20 mouse cellular contexts compared by ENCODE assay signal in the genomic region with DNA sequence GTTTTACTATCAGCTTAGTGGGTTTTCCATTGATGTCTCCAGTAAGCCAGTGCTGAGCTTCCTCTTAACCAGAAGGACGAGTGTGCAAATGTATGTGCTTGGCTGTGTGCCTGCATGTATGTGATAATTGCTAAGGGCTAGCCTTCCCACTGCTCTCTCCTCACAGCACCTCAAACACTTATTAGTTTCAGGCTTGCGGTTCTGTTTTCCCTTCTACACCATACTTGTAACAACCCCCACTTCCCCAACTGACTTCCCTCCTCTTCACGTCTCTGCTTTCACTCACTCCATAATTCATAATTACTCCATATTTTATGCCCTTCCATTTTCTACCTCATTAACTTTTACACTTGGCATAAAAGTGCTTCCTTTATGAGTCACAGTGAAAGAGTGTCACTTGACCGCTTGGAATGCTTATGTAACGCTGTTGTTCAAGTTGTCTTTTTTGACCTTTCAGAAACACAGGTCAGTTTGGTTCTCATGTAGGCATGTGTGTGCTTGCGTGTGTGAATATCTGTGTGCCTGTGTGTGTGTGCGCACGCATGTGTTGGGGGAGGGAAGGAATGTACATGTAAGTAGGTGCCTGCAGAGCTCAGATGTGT.
DNase-seq lines count a peak whose midpoint lies in the region; ATAC-seq and TF ChIP-seq lines count a peak whose summit lies in the region.
"Had no signal": no experiment of that assay in that cellular context is flagged by ENCODE, and none has a peak within 500 bp of the region (broad histone marks: within the 10 kb centered on the region; RNA-seq: fewer than 3 reads in every experiment).

No protein-coding gene starts in this region.

- H3K79me2 ChIP-seq in macrophage (ENCODE audit: inconsistent target) = no peaks in the 10 kb centered on the region

- H3K4me1 ChIP-seq in kidney, adult 2 months (ENCODE audit: control insufficient read depth, insufficient read depth, low read length) = peaks cover 3% of the 10 kb centered on the region; the same call in 1 of the 2 replicates
- H3K4me1 ChIP-seq: embryonic facial prominence, embryonic 12.5 days; forebrain, embryonic 13.5 days; heart, embryonic 13.5 days had no signal

- no peaks in the 10 kb centered on the region for H3K27me3 ChIP-seq in kidney, adult 2 months (replicated peaks; ENCODE audit: control insufficient read depth, insufficient read depth, low read length)
- H3K27me3 ChIP-seq: embryonic facial prominence, embryonic 12.5 days; forebrain, embryonic 13.5 days; heart, embryonic 13.5 days; midbrain, embryonic 13.5 days had no signal

- no peaks in the 10 kb centered on the region for H3K36me3 ChIP-seq in kidney, adult 2 months (ENCODE audit: control insufficient read depth, insufficient read depth, low read length)
- H3K36me3 ChIP-seq in macrophage (ENCODE audit: inconsistent target) = no peaks in the 10 kb centered on the region
- H3K36me3 ChIP-seq: embryonic facial prominence, embryonic 12.5 days; heart, embryonic 13.5 days; midbrain, embryonic 13.5 days had no signal

- no peak for TF ChIP-seq POLR2A in kidney, adult 2 months (IDR thresholded peaks at IDR 0.05; ENCODE audit: low read depth, low read length)

- ATAC-seq in common myeloid progenitor, adult 5-6 weeks (replicated peaks; ENCODE audit: low read depth, poor library complexity, severe bottlenecking) = peak; percentile 61
- ATAC-seq: forebrain, embryonic 13.5 days; hindbrain, embryonic 16.5 days; midbrain, embryonic 13.5 days had no signal

- H3K4me3 ChIP-seq in kidney, adult 2 months (ENCODE audit: insufficient read depth, low read depth, low read length) = no peak overlapping the region
- no peak overlapping the region for H3K4me3 ChIP-seq in macrophage (ENCODE audit: inconsistent target)
- H3K4me3 ChIP-seq: embryonic facial prominence, embryonic 12.5 days; erythroblast, embryonic 14.5 days; forebrain, embryonic 13.5 days; heart, embryonic 13.5 days; layer of hippocampus, adult 2 months; midbrain, embryonic 13.5 days had no signal

- H3K27ac ChIP-seq in kidney, adult 2 months (ENCODE audit: insufficient read depth, low read depth, low read length) = no peak overlapping the region
- H3K27ac ChIP-seq in macrophage = 0 out of 2 replicates have a peak overlapping the region, but pooled peaks have one; percentile 14
- H3K27ac ChIP-seq: embryonic facial prominence, embryonic 12.5 days; forebrain, embryonic 13.5 days; heart, embryonic 13.5 days; layer of hippocampus, adult 2 months; midbrain, embryonic 13.5 days had no signal

- peak; percentile 2 for DNase-seq in kidney, adult 2 months
- no peak for DNase-seq in kidney, adult 11 months
- peak; percentile 7 for DNase-seq in lung, postnatal 36 days
- DNase-seq in lung, adult 18-20 months = no peak
- no peak for DNase-seq in spleen, adult 12 weeks (ENCODE audit: low spot score)
- no peak for DNase-seq in heart, adult 9 months (ENCODE audit: low spot score in 2 of 2)
- DNase-seq: adrenal gland, adult 2 months; cerebellum, adult 9-10 months; kidney, adult 8-10 months; lung, adult 2 months; thymus, adult 2 months had no signal

- TF ChIP-seq CTCF in kidney, adult 2 months (conservative IDR thresholded peaks at IDR 0.05; ENCODE audit: insufficient read depth, insufficient read length, low read depth, low read length) = no peak

- WGBS in kidney, adult 2 months = 58% methylated on average over 8 of the region's 8 CpGs
- 54% methylated on average over 8 of the region's 8 CpGs for WGBS in macrophage (ENCODE audit: missing documents)

Comparison
In these comparisons a context has a peak if more than half of its experiments do, and no peak if none do; other contexts are left out.
1. DNase-seq: peak in kidney, adult 2 months (single experiment) and lung, postnatal 36 days (single experiment); none in kidney, adult 11 months (single experiment), lung, adult 18-20 months (0 of 2), spleen, adult 12 weeks (single experiment) and heart, adult 9 months (0 of 2).